Mouse (Mus musculus) kidney, adult 2 months (tissue): ENCODE data around the gene Tmprss13.

Experiments used
- CTCF ChIP-seq: fragments of 200-500 bp; conservative IDR thresholded peaks from 2 replicates; pipeline ENCODE4 v1.5.1; 2011; ENCODE audit warnings: low read depth, mild to moderate bottlenecking, control low read depth, low read length, moderate library complexity, mixed read lengths; ENCODE audit not compliant: insufficient read depth, insufficient read length
- POLR2A ChIP-seq: fragments of 200-500 bp; IDR thresholded peaks from one replicate; pipeline ENCODE4 v1.6.1; 2011; ENCODE audit warnings: low read depth, low read length, control low read depth

GRCm38 (mm10) chr9:45272213-45272612 lies 46.7 kb upstream of the Tmprss13 start:
- no peak for TF ChIP-seq CTCF
- TF ChIP-seq POLR2A = no peak
